Mouse (Mus musculus) myocyte (in vitro differentiated cells): ENCODE data around the gene Fbxl20. TPM values are rescaled to one million over a fixed set of nuclear protein-coding genes. Genes with fewer than 3 reads are reported as not detected.

Experiments
- H3K27me3 ChIP-seq: one replicate; pipeline ENCODE4 v1.6.1; 2011; ENCODE audit not compliant: control insufficient read depth, insufficient read depth, insufficient read length
- H3K36me3 ChIP-seq: one replicate; pipeline ENCODE4 v1.6.1; 2011; ENCODE audit not compliant: control insufficient read depth, insufficient read depth
- H3K4me2 ChIP-seq: one replicate; pipeline ENCODE4 v1.6.1; 2011; ENCODE audit warnings: low read depth, control low read depth
- H3K4me3 ChIP-seq: one replicate; pipeline ENCODE4 v1.5.1; 2011; ENCODE audit warnings: mild to moderate bottlenecking, control low read depth, moderate library complexity
- H3K79me2 ChIP-seq: one replicate; pipeline ENCODE4 v1.6.1; 2011; ENCODE audit not compliant: control insufficient read depth, insufficient read depth
- H3ac ChIP-seq: one replicate; pipeline ENCODE4 v1.6.1; 2011; ENCODE audit not compliant: control insufficient read depth, insufficient read length
- CEBPB ChIP-seq: IDR thresholded peaks from 2 replicates; pipeline ENCODE4 v1.6.1; 2011; ENCODE audit warnings: mild to moderate bottlenecking, moderate library complexity; ENCODE audit not compliant: poor library complexity, insufficient read depth, severe bottlenecking
- E2F4 ChIP-seq: IDR thresholded peaks from one replicate; pipeline ENCODE4 v1.6.1; 2011; ENCODE audit warnings: mild to moderate bottlenecking, control low read depth, moderate library complexity; ENCODE audit not compliant: insufficient read depth
- MAX ChIP-seq: IDR thresholded peaks from one replicate; pipeline ENCODE4 v1.6.1; 2011; ENCODE audit warnings: low read depth, mild to moderate bottlenecking, control low read depth
- MYOD1 ChIP-seq, 3 experiments: IDR thresholded peaks; one replicate each; pipeline ENCODE4 v1.6.1; 2011; ENCODE audit warnings: control low read depth in 2 of 3, low read depth in 2 of 3, mild to moderate bottlenecking in 2 of 3, moderate library complexity in 1 of 3; ENCODE audit not compliant: insufficient read length in 2 of 3, control insufficient read depth in 1 of 3
- MYOG ChIP-seq, 3 experiments: IDR thresholded peaks; one replicate each; pipeline ENCODE4 v1.6.1; 2011; ENCODE audit warnings: control low read depth in 2 of 3, low read depth in 2 of 3, mild to moderate bottlenecking in 2 of 3; ENCODE audit not compliant: insufficient read length in 2 of 3, control insufficient read depth in 1 of 3, insufficient read depth in 1 of 3
- POLR2A ChIP-seq: IDR thresholded peaks from one replicate; pipeline ENCODE4 v1.6.1; 2011; ENCODE audit warnings: low read depth, mild to moderate bottlenecking, control low read depth, moderate library complexity; ENCODE audit not compliant: insufficient read length
- POLR2AphosphoS2 ChIP-seq: IDR thresholded peaks from one replicate; pipeline ENCODE4 v1.6.1; 2011; ENCODE audit warnings: low read depth, control low read depth; ENCODE audit not compliant: insufficient read length
- REST ChIP-seq: IDR thresholded peaks from one replicate; pipeline ENCODE4 v1.6.1; 2011; ENCODE audit warnings: mild to moderate bottlenecking, control low read depth, moderate library complexity; ENCODE audit not compliant: insufficient read depth, insufficient read length
- SRF ChIP-seq: IDR thresholded peaks from one replicate; pipeline ENCODE4 v1.6.1; 2011; ENCODE audit warnings: low read depth; ENCODE audit not compliant: control insufficient read depth, insufficient read length
- TCF12 ChIP-seq: IDR thresholded peaks from one replicate; pipeline ENCODE4 v1.6.1; 2011; ENCODE audit warnings: mild to moderate bottlenecking, control low read depth; ENCODE audit not compliant: poor library complexity, insufficient read depth, severe bottlenecking
- TCF3 ChIP-seq: IDR thresholded peaks from one replicate; pipeline ENCODE4 v1.6.1; 2011; ENCODE audit warnings: low read depth, control low read depth; ENCODE audit not compliant: insufficient read length
- USF1 ChIP-seq: IDR thresholded peaks from one replicate; pipeline ENCODE4 v1.6.1; 2011; ENCODE audit warnings: low read depth, mild to moderate bottlenecking, control low read depth, moderate library complexity
- polyA plus RNA-seq: library from polyadenylated mRNA; unstranded; fragments of >200 nt; fragmentation: generic; extraction: Trizol; gene quantifications from one replicate; pipeline ENCODE4 v1.2.1, GENCODE M21; 2012; ENCODE audit warnings: missing spikeins

Gene Fbxl20
- polyA plus RNA-seq, 1 experiment, result 5.9 TPM

GRCm38 (mm10) chr11:98101332-98101731 lies 48.9 kb downstream of the Fbxl20 start:
- no peak overlapping the region for H3ac ChIP-seq
- TF ChIP-seq TCF12 (no peak), POLR2AphosphoS2 (no peak), MYOD1 (IDR thresholded peaks at IDR 0.05; ENCODE audit: control insufficient read depth in 1 of 3, insufficient read length in 2 of 3, low read depth in 2 of 3) (no peak), SRF (no peak), MAX (no peak), USF1 (no peak), TCF3 (no peak), POLR2A (no peak), REST (no peak), E2F4 (no peak), MYOG (IDR thresholded peaks at IDR 0.05; ENCODE audit: control insufficient read depth in 1 of 3, insufficient read depth in 1 of 3, insufficient read length in 2 of 3, low read depth in 2 of 3) (no peak), CEBPB (no peak)
- H3K36me3 ChIP-seq, result peaks cover 5% of the 10 kb centered on the region
- H3K4me3 ChIP-seq, result no peak overlapping the region
- H3K27me3 ChIP-seq, result no peaks in the 10 kb centered on the region
- H3K4me2 ChIP-seq, result no peak overlapping the region
- no peaks in the 10 kb centered on the region for H3K79me2 ChIP-seq

GRCm38 (mm10) chr11:98090583-98090982 lies 59.6 kb downstream of the Fbxl20 start:
- no peaks in the 10 kb centered on the region for H3K79me2 ChIP-seq
- no peaks in the 10 kb centered on the region for H3K27me3 ChIP-seq
- H3ac ChIP-seq, result no peak overlapping the region
- peaks cover 14% of the 10 kb centered on the region for H3K36me3 ChIP-seq
- no peak overlapping the region for H3K4me3 ChIP-seq
- TF ChIP-seq TCF3 (no peak), SRF (no peak), TCF12 (no peak), REST (no peak), MAX (no peak), POLR2AphosphoS2 (no peak)
- H3K4me2 ChIP-seq, result no peak overlapping the region

- Histone ChIP-seq H3K27me3 (no peaks in the 10 kb centered on the region), H3K4me3 (no peak overlapping the region), H3K36me3 (peaks cover 9% of the 10 kb centered on the region), H3K79me2 (no peaks in the 10 kb centered on the region), H3ac (no peak overlapping the region), H3K4me2 (no peak overlapping the region)
- TF ChIP-seq MYOD1 (IDR thresholded peaks at IDR 0.05; ENCODE audit: control insufficient read depth in 1 of 3, insufficient read length in 2 of 3, low read depth in 2 of 3) (no peak), TCF12 (no peak), USF1 (no peak), POLR2A (no peak), REST (no peak), E2F4 (no peak), CEBPB (no peak), MYOG (IDR thresholded peaks at IDR 0.05; ENCODE audit: control insufficient read depth in 1 of 3, insufficient read depth in 1 of 3, insufficient read length in 2 of 3, low read depth in 2 of 3) (no peak), MAX (no peak), SRF (no peak), TCF3 (no peak), POLR2AphosphoS2 (no peak)
Observed at GRCm38 (mm10) chr11:98088224-98088623, 62.0 kb downstream of the Fbxl20 start.

- H3K79me2 ChIP-seq, result no peaks in the 10 kb centered on the region
- H3K36me3 ChIP-seq, result peaks cover 3% of the 10 kb centered on the region
- H3ac ChIP-seq, result no peak overlapping the region
- TF ChIP-seq CEBPB, result no peak
- no peaks in the 10 kb centered on the region for H3K27me3 ChIP-seq
- no peak overlapping the region for H3K4me3 ChIP-seq
- no peak overlapping the region for H3K4me2 ChIP-seq
Observed at GRCm38 (mm10) chr11:98086574-98086973, 63.6 kb downstream of the Fbxl20 start.

GRCm38 (mm10) chr11:98086141-98086540 lies 64.1 kb downstream of the Fbxl20 start:
- no peak overlapping the region for H3K4me2 ChIP-seq
- H3K36me3 ChIP-seq, result no peaks in the 10 kb centered on the region
- no peak overlapping the region for H3ac ChIP-seq
- no peaks in the 10 kb centered on the region for H3K79me2 ChIP-seq
- no peak for TF ChIP-seq POLR2AphosphoS2
- no peak for TF ChIP-seq MYOD1 (IDR thresholded peaks at IDR 0.05; ENCODE audit: control insufficient read depth in 1 of 3, insufficient read length in 2 of 3, low read depth in 2 of 3)
- no peak overlapping the region for H3K4me3 ChIP-seq
- no peaks in the 10 kb centered on the region for H3K27me3 ChIP-seq
